Mouse (Mus musculus): ENCODE measurements around the gene Dtd2.

DNA sequence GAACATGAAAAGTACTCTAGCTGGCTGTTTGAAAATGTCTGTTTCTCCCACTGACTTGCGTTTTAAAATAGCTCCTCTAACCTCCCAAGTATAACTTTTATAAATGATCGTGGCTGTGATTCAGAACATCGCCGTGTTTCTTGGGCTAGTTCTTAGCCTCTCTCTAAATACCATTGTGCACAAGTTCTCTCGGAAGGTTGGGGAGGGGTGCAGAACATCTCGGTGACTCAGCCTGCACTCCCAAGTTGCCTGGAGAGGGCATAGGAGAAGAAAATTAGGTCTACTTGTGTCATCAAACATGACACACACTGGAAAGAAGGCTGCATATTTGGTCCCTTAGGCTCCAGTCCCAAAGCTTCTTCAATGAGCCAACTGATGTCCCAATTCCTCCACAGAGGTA, 26.0 kb upstream of the Dtd2 start:
- TF ChIP-seq CTCF (IDR thresholded peaks at IDR 0.05; ENCODE audit: low read depth): no peak
- TF ChIP-seq EP300 (optimal IDR thresholded peaks at IDR 0.05): no peak
